Mouse (Mus musculus) heart, postnatal 0 days (tissue): Measurements from ENCODE around the gene Asic2. TPM values are rescaled to one million over a fixed set of nuclear protein-coding genes. Genes with fewer than 3 reads are reported as not detected.

Experiments used
- ATAC-seq: fragments of 200-750 bp; cut with Nextera tagmentation; 2 replicates; pipeline ENCODE4 v1.8.0; 2017; ENCODE audit warnings: low read depth, moderate number of reproducible peaks, moderate library complexity; ENCODE audit not compliant: insufficient read depth
- DNase-seq: peaks from one replicate; pipeline ENCODE4 v3.0.0-alpha.2; 2016; ENCODE audit warnings: low spot score
- H3K27ac ChIP-seq: fragments of 300-500 bp; sonication (generic); 2 replicates; pipeline ENCODE4 v1.5.1; 2014; ENCODE audit warnings: low read depth, mild to moderate bottlenecking
- H3K27me3 ChIP-seq: fragments of 300-500 bp; sonication (generic); 2 replicates; pipeline ENCODE4 v1.6.1; 2014; ENCODE audit warnings: low read length, mixed read lengths; ENCODE audit not compliant: control insufficient read depth, insufficient read depth
- H3K36me3 ChIP-seq: fragments of 300-500 bp; sonication (generic); replicated peaks from 2 replicates; pipeline ENCODE4 v1.6.1; 2014; ENCODE audit warnings: low read length, mixed read lengths; ENCODE audit not compliant: control insufficient read depth, insufficient read depth
- H3K4me1 ChIP-seq: fragments of 300-500 bp; sonication (generic); 2 replicates; pipeline ENCODE4 v1.6.1; 2014; ENCODE audit warnings: antibody characterized with exemption; ENCODE audit not compliant: control insufficient read depth, insufficient read depth
- H3K4me2 ChIP-seq: fragments of 300-500 bp; sonication (generic); 2 replicates; pipeline ENCODE4 v1.6.1; 2014; ENCODE audit warnings: low read depth, mild to moderate bottlenecking, low read length, moderate library complexity
- H3K4me3 ChIP-seq: fragments of 300-500 bp; sonication (generic); 2 replicates; pipeline ENCODE4 v1.5.1; 2014; ENCODE audit warnings: low read depth, low read length
- H3K9ac ChIP-seq: fragments of 300-500 bp; sonication (generic); replicated peaks from 2 replicates; pipeline ENCODE4 v1.6.1; 2014; ENCODE audit warnings: low read depth, low read length, mixed read lengths
- H3K9me3 ChIP-seq: fragments of 300-500 bp; sonication (generic); replicated peaks from 2 replicates; pipeline ENCODE4 v1.6.1; 2016; ENCODE audit warnings: low read length; ENCODE audit not compliant: control insufficient read depth
- CTCF ChIP-seq: IDR thresholded peaks from 2 replicates; pipeline ENCODE4 v1.5.1; 2016; ENCODE audit warnings: antibody characterized with exemption, control low read depth, low read depth
- EP300 ChIP-seq: IDR thresholded peaks from 2 replicates; pipeline ENCODE4 v1.6.1; 2016; ENCODE audit warnings: antibody characterized with exemption, low read depth
- WGBS: fragments of 180-500 bp; shearing (Covaris S2); extraction: QIAGEN DNeasy Blood & Tissue Kit; methylation state at CpG from one replicate; pipeline ENCODE4 v1.1.7; 2014; 5-methylcytosine and 5-hydroxymethylcytosine counted together
- polyA plus RNA-seq: library from polyadenylated mRNA; unstranded; fragments of >200 nt; fragmentation: Nextera tagmentation; extraction: Ambion mirVana; gene quantifications from 2 replicates; pipeline ENCODE4 v1.2.1, GENCODE M21; 2015
- total RNA-seq: library from RNA; depleted of rRNA; stranded (reverse); fragments of >200 nt; gene quantifications from 2 replicates; pipeline ENCODE4 v1.2.3, GENCODE M21; 2014; ENCODE audit warnings: low replicate concordance

Asic2 gene
- total and polyA plus RNA-seq, 2 experiments from 2014 or later = not detected

DNA sequence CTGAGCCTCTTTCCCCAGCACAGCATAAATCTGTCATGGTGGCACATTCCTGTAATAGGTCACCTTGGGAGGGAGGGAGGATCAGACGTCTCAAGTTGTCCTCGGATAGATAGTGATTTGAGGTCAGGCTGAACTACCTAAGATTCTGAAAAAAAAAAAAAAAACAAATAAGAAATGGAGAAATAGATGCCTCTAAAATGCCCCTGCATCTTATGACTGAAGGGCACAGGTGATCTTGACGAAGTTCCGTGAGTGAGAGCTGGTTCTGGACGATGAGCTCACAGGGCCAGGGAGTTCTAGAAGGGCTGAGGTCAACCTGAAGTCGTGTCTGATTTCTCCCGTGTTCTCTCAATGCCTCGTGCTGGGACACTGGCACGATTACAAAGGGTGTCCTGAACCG lies 1110.2 kb downstream of the Asic2 start, which contains the start of gene Spaca3:
TSS of gene Spaca3 (plus strand) at position 301 of the 400 bp plus-strand sequence.
- no peak within 1 kb of the TSS for H3K4me2 ChIP-seq
- H3K36me3 ChIP-seq = no peaks in the 10 kb centered on the region
- no peaks in the 10 kb centered on the region for H3K4me1 ChIP-seq
- WGBS = 67% methylated on average over 10 of the region's 10 CpGs
- no peak within 1 kb of the TSS for H3K27ac ChIP-seq
- H3K27me3 ChIP-seq = no peaks in the 10 kb centered on the region
- ATAC-seq = no peak
- no peak for DNase-seq
- H3K9ac ChIP-seq = no peak within 1 kb of the TSS
- no peak within 1 kb of the TSS for H3K4me3 ChIP-seq
- no peaks in the 10 kb centered on the region for H3K9me3 ChIP-seq
- TF ChIP-seq EP300 = no peak
- no peak for TF ChIP-seq CTCF

DNA sequence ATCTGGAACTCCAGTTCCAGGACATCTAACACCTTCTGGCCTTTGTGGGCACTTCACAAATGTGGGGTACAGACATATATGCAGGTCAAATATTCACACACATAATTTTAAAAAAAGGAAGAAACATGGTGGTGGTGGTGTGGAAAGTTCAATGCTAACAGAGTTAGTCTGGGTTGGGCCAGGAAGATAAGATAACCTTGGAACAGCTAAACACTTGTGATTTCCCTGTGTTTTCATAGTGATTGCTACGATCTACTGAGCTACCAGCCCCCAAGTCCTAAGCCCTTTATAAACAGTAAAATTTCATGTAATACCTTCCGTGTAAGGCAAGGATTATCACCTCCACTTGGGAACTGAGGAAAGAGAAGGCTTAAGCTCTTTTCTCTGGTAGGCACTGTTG lies 1111.4 kb downstream of the Asic2 start:
- no peaks in the 10 kb centered on the region for H3K36me3 ChIP-seq
- no peak overlapping the region for H3K4me3 ChIP-seq
- TF ChIP-seq CTCF (no peak), EP300 (no peak)
- no peaks in the 10 kb centered on the region for H3K9me3 ChIP-seq
- no peak overlapping the region for H3K27ac ChIP-seq
- no peak for ATAC-seq
- H3K27me3 ChIP-seq = 0 out of 2 replicates have a peak, but pooled peaks cover 4% of the 10 kb centered on the region
- WGBS = 50% methylated on average over 2 of the region's 2 CpGs
- no peaks in the 10 kb centered on the region for H3K4me1 ChIP-seq
- no peak overlapping the region for H3K4me2 ChIP-seq
- DNase-seq = no peak
- H3K9ac ChIP-seq = no peak overlapping the region

DNA sequence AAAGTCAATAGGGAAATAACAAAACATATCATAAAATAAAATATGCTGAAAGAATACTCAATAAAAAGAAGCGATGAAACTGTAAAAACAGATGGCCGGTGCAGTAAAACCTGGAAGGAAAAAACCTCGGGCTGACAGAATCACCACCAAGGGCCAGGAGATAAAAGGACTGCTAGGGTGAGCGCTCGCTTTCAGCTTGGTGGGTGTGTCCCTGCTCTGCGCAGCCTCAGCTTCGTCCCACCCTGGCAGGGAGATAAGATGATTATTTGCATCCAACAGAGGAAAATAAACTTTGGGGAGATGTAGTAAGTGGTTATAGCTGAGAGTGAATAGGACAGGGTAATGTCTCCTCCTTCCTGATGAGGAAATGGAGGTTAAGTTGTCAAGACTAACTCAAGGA lies 1113.3 kb downstream of the Asic2 start:
- Histone ChIP-seq H3K27ac (no peak overlapping the region), H3K4me3 (no peak overlapping the region), H3K36me3 (no peaks in the 10 kb centered on the region), H3K4me1 (no peaks in the 10 kb centered on the region), H3K4me2 (peak overlapping the region; percentile 38), H3K9me3 (no peaks in the 10 kb centered on the region), H3K27me3 (0 out of 2 replicates have a peak, but pooled peaks cover 4% of the 10 kb centered on the region), H3K9ac (no peak overlapping the region)
- TF ChIP-seq EP300 (no peak), CTCF (no peak)
- ATAC-seq (no peak), DNase-seq (no peak)
- WGBS = 21% methylated on average over 7 of the region's 7 CpGs

DNA sequence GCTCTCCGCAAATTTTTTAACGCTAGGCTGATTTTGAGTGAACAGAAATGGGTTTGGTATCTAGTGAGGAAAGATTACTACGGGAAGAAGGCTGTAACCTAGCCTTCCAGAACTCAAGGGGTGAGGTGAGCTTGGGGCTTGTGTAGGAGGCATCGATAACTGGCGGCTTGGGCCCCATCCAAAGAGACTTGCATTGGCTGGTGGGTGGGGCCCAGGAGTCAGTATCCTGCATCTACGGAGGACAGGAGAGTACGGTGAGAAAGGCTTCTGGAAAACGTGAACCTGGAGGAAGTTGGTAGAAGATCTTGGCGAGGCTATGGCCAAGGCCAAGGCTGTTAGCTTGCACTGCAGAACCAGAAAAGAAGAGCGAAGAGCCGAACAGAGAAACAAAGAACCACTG lies 1113.8 kb downstream of the Asic2 start:
- WGBS = 76% methylated on average over 11 of the region's 11 CpGs
- Histone ChIP-seq H3K27me3 (0 out of 2 replicates have a peak, but pooled peaks cover 4% of the 10 kb centered on the region), H3K27ac (no peak overlapping the region), H3K4me1 (no peaks in the 10 kb centered on the region), H3K36me3 (no peaks in the 10 kb centered on the region), H3K9me3 (no peaks in the 10 kb centered on the region), H3K9ac (no peak overlapping the region), H3K4me3 (no peak overlapping the region), H3K4me2 (peak overlapping the region; percentile 38)
- TF ChIP-seq EP300 (no peak), CTCF (no peak)
- ATAC-seq (no peak), DNase-seq (no peak)

DNA sequence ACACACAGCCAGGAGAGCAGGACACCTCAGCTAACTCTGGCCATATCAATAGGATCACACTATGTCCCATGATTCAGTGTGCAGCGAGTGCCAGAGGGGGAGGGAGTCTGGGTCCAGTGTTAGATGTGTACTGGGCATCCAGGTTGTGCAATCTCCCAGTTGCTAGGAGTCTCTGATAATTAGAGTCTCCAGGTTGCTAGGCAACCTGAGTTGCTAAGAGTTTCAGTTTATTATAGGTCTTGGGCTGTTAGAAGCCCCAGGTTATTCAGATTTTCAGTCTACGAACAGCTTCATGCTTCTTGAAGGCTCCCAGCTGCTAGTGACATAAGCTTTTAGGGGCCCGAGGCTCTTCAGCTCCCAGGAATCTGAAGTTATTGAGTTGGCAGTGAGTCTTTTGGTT lies 1115.2 kb downstream of the Asic2 start:
- Histone ChIP-seq H3K27me3 (0 out of 2 replicates have a peak, but pooled peaks cover 4% of the 10 kb centered on the region), H3K9ac (no peak overlapping the region), H3K4me1 (no peaks in the 10 kb centered on the region), H3K27ac (no peak overlapping the region), H3K9me3 (no peaks in the 10 kb centered on the region), H3K4me3 (no peak overlapping the region), H3K4me2 (no peak overlapping the region), H3K36me3 (no peaks in the 10 kb centered on the region)
- TF ChIP-seq CTCF (no peak), EP300 (no peak)
- DNase-seq (no peak), ATAC-seq (no peak)
- WGBS = 53% methylated on average over 3 of the region's 3 CpGs

DNA sequence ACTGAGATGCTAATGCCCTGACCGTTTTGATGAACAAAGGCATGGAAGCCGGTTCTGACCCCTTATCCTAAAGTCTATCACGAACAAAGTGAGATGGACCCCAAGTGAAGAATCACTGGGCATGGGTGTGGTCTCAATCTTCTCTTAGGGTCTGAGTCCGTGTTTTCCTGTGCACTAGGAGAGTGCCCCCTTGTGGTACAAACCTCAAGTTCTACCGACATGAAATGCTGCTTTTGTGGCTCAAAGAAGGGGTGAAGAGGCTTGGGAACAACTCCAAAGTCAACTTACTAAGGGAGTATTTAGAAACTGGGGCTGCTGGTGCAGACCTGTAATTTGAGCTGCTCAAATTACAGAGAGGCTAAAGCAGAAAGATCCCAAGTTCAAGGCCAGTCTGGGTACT lies 1116.4 kb downstream of the Asic2 start:
- Histone ChIP-seq H3K27ac (no peak overlapping the region), H3K36me3 (no peaks in the 10 kb centered on the region), H3K9ac (no peak overlapping the region), H3K9me3 (no peaks in the 10 kb centered on the region), H3K27me3 (0 out of 2 replicates have a peak, but pooled peaks cover 4% of the 10 kb centered on the region), H3K4me3 (no peak overlapping the region), H3K4me2 (no peak overlapping the region), H3K4me1 (no peaks in the 10 kb centered on the region)
- WGBS = 39% methylated on average over 5 of the region's 5 CpGs
- ATAC-seq (no peak), DNase-seq (peak; percentile 26)
- TF ChIP-seq EP300 (no peak), CTCF (peak; percentile 64)
